Mouse (Mus musculus): ENCODE data around the gene Vmn2r23. TPM values are rescaled to one million over a fixed set of nuclear protein-coding genes. Genes with fewer than 3 reads are reported as not detected.

Gene Vmn2r23
- total and polyA plus RNA-seq, 2 experiments from 2014 or later = not detected

- no peak overlapping the region for H3K4me3 ChIP-seq (ENCODE audit: low read depth, low read length)
- no peak overlapping the region for H3K27ac ChIP-seq (ENCODE audit: low read depth, low read length)
- WGBS = 62% methylated on average over 2 of the region's 2 CpGs
- DNase-seq (ENCODE audit: low spot score) = no peak
- H3K4me2 ChIP-seq (ENCODE audit: low read depth, low read length, poor library complexity, severe bottlenecking) = no peak overlapping the region
- no peak for TF ChIP-seq CTCF (IDR thresholded peaks at IDR 0.05)
- ATAC-seq (ENCODE audit: low FRiP score) = no peak
- no peaks in the 10 kb centered on the region for H3K9me3 ChIP-seq (ENCODE audit: low read length)
- no peaks in the 10 kb centered on the region for H3K4me1 ChIP-seq (ENCODE audit: insufficient read depth, low read length)
- H3K36me3 ChIP-seq (ENCODE audit: insufficient read depth, low read length) = no peaks in the 10 kb centered on the region
- no peak overlapping the region for H3K9ac ChIP-seq (replicated peaks; ENCODE audit: low read length, poor library complexity, severe bottlenecking)
- H3K27me3 ChIP-seq (ENCODE audit: insufficient read depth, low read length) = no peaks in the 10 kb centered on the region
Observed at GRCm38 (mm10) chr6:123784857-123785256, 82.4 kb downstream of the Vmn2r23 start.

- Histone ChIP-seq H3K4me2 (ENCODE audit: low read depth, low read length, poor library complexity, severe bottlenecking) (no peak overlapping the region), H3K4me1 (ENCODE audit: insufficient read depth, low read length) (no peaks in the 10 kb centered on the region), H3K27me3 (ENCODE audit: insufficient read depth, low read length) (no peaks in the 10 kb centered on the region), H3K27ac (ENCODE audit: low read depth, low read length) (no peak overlapping the region), H3K4me3 (ENCODE audit: low read depth, low read length) (no peak overlapping the region), H3K36me3 (ENCODE audit: insufficient read depth, low read length) (no peaks in the 10 kb centered on the region), H3K9ac (replicated peaks; ENCODE audit: low read length, poor library complexity, severe bottlenecking) (no peak overlapping the region), H3K9me3 (ENCODE audit: low read length) (no peaks in the 10 kb centered on the region)
- DNase-seq (ENCODE audit: low spot score) (no peak), ATAC-seq (ENCODE audit: low FRiP score) (no peak)
- 39% methylated on average over 9 of the region's 9 CpGs for WGBS
- no peak for TF ChIP-seq CTCF (IDR thresholded peaks at IDR 0.05)
Observed at GRCm38 (mm10) chr6:123793746-123794145, 91.3 kb downstream of the Vmn2r23 start.

Other genes starting within 250 kb of the Vmn2r23 start
- not detected in 2 replicates for gene Vmn2r21, start 169.3 kb upstream of the Vmn2r23 start, total RNA-seq (2014; rRNA removed)
- gene Vmn2r21, start 169.3 kb upstream of the Vmn2r23 start, polyA plus RNA-seq (2015; fragmentation: Nextera tagmentation; extraction: Ambion mirVana) = not detected in 2 replicates
- gene Vmn2r22, start 51.9 kb upstream of the Vmn2r23 start, total RNA-seq (2014; rRNA removed) = not detected in 2 replicates
- gene Vmn2r22, start 51.9 kb upstream of the Vmn2r23 start, polyA plus RNA-seq (2015; fragmentation: Nextera tagmentation; extraction: Ambion mirVana) = not detected in 2 replicates
- gene Vmn2r24, start 76.2 kb downstream of the Vmn2r23 start, total RNA-seq (2014; rRNA removed) = not detected in 2 replicates
- gene Vmn2r24, start 76.2 kb downstream of the Vmn2r23 start, polyA plus RNA-seq (2015; fragmentation: Nextera tagmentation; extraction: Ambion mirVana) = not detected in 2 replicates
- not detected in 2 replicates for gene Vmn2r25, start 150.8 kb downstream of the Vmn2r23 start, total RNA-seq (2014; rRNA removed)
- not detected in 2 replicates for gene Vmn2r25, start 150.8 kb downstream of the Vmn2r23 start, polyA plus RNA-seq (2015; fragmentation: Nextera tagmentation; extraction: Ambion mirVana)